Mouse (Mus musculus) liver, embryonic 12.5 days (tissue): Measurements from ENCODE around the gene Mkrn2. TPM values are rescaled to one million over a fixed set of nuclear protein-coding genes. Genes with fewer than 3 reads are reported as not detected.
A peak's percentile ranks its signal among the peaks of the same experiment; 100 is the strongest.
"Not testable (repeated sequence)": the region's sequence is repeated elsewhere in the genome, so short reads cannot be mapped to it uniquely, and the experiment has no call there.

ENCODE experiments used
- ATAC-seq: fragments of 200-750 bp; cut with Nextera tagmentation; 2 replicates; pipeline ENCODE4 v1.8.0; 2017; ENCODE audit warnings: moderate number of reproducible peaks, mild to moderate bottlenecking, moderate library complexity
- H3K27ac ChIP-seq: fragments of 300-500 bp; sonication (generic); 2 replicates; pipeline ENCODE4 v1.5.1; 2016; ENCODE audit warnings: mild to moderate bottlenecking
- H3K27me3 ChIP-seq: fragments of 300-500 bp; sonication (generic); replicated peaks from 2 replicates; pipeline ENCODE4 v1.6.1; 2016; ENCODE audit warnings: mild to moderate bottlenecking, moderate library complexity
- H3K36me3 ChIP-seq: fragments of 300-500 bp; sonication (generic); 2 replicates; pipeline ENCODE4 v1.6.1; 2016; ENCODE audit warnings: mild to moderate bottlenecking, moderate library complexity
- H3K4me1 ChIP-seq: fragments of 300-500 bp; sonication (generic); 2 replicates; pipeline ENCODE4 v1.6.1; 2016
- H3K4me2 ChIP-seq: fragments of 300-500 bp; sonication (generic); 2 replicates; pipeline ENCODE4 v1.6.1; 2016; ENCODE audit warnings: mild to moderate bottlenecking, moderate library complexity
- H3K4me3 ChIP-seq: fragments of 300-500 bp; sonication (generic); 2 replicates; pipeline ENCODE4 v1.5.1; 2016; ENCODE audit warnings: mild to moderate bottlenecking, moderate library complexity
- H3K9ac ChIP-seq: fragments of 300-500 bp; sonication (generic); 2 replicates; pipeline ENCODE4 v1.6.1; 2016; ENCODE audit warnings: mild to moderate bottlenecking, moderate library complexity
- H3K9me3 ChIP-seq: fragments of 300-500 bp; sonication (generic); replicated peaks from 2 replicates; pipeline ENCODE4 v1.6.1; 2016; ENCODE audit warnings: mild to moderate bottlenecking, moderate library complexity
- WGBS: fragments of 180-500 bp; shearing (Covaris S2); methylation state at CpG from one replicate; pipeline ENCODE4 v1.1.7; 2016; ENCODE audit not compliant: insufficient replicate concordance; 5-methylcytosine and 5-hydroxymethylcytosine counted together
- polyA plus RNA-seq: library from polyadenylated mRNA; unstranded; fragments of >200 nt; fragmentation: Nextera tagmentation; extraction: Ambion mirVana; gene quantifications from 2 replicates; pipeline ENCODE4 v1.2.1, GENCODE M21; 2016

Gene Mkrn2
- polyA plus RNA-seq, 1 experiment from 2014 or later, result 15.3 TPM

GRCm38 (mm10) chr6:115610301-115610700 lies 8.6 kb downstream of the Mkrn2 start:
- H3K36me3 ChIP-seq, result peaks cover 74% of the 10 kb centered on the region

DNA sequence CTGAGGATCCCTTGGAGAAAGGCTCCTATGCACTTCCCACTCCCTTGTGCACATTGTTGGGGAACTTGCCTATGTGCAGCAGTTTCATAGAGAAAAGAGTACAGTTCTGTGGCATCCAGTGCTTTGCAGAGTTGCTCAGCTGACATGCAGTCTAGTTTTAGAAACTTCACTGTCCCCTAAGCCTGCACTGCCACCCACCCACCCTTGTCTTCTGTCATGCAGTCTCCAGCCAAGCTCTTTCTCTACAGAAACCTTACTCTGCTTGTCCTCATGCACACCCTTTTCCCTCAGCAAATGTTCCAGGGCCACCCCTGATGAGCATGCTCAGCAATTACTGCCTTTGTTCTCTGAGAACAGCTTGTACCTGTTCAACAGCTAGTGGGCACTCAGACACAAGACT lies 12.1 kb downstream of the Mkrn2 start:
- peaks cover 95% of the 10 kb centered on the region for H3K36me3 ChIP-seq

More at GRCm38 (mm10) chr6:115610301-115610700, 8.6 kb downstream of the Mkrn2 start:
- Histone ChIP-seq H3K4me2 (no peak overlapping the region), H3K4me3 (no peak overlapping the region), H3K4me1 (0 out of 2 replicates have a peak, but pooled peaks cover 4% of the 10 kb centered on the region), H3K9me3 (no peaks in the 10 kb centered on the region), H3K27ac (no peak overlapping the region), H3K27me3 (no peaks in the 10 kb centered on the region), H3K9ac (no peak overlapping the region)
- ATAC-seq, result no peak
- 79% methylated on average over 5 of the region's 5 CpGs for WGBS

DNA sequence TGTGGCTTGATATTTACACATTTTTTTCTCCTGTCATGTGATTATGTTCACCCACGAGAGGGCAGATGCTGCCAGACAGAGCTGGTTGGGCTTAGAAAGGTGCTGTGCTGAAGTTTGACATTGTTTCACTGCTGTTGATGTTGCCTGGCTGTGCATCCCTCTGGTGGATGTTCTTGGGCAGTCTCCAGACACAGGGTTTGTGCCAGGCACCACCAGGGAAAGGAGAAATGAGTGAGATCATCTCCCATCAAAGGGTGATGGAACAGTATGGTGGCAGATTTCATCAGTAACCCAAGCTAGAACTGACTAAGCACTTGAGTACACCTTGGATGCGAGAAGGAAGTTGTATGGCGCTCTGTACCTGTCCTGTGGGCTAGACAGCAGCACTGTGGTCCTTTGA lies 14.3 kb downstream of the Mkrn2 start:
- no peak for ATAC-seq
- Histone ChIP-seq H3K9ac (no peak overlapping the region), H3K4me1 (no peaks in the 10 kb centered on the region), H3K4me2 (no peak overlapping the region), H3K27ac (no peak overlapping the region), H3K4me3 (no peak overlapping the region), H3K36me3 (peaks cover 100% of the 10 kb centered on the region), H3K9me3 (no peaks in the 10 kb centered on the region), H3K27me3 (no peaks in the 10 kb centered on the region)
- 74% methylated on average over 3 of the region's 3 CpGs for WGBS

More for the DNA sequence above, 12.1 kb downstream of the Mkrn2 start:
- H3K9me3 ChIP-seq, result no peaks in the 10 kb centered on the region
- no peak overlapping the region for H3K27ac ChIP-seq
- ATAC-seq, result no peak
- H3K27me3 ChIP-seq, result no peaks in the 10 kb centered on the region
- H3K4me1 ChIP-seq, result no peaks in the 10 kb centered on the region
- H3K9ac ChIP-seq, result no peak overlapping the region
- no peak overlapping the region for H3K4me3 ChIP-seq
- no peak overlapping the region for H3K4me2 ChIP-seq

GRCm38 (mm10) chr6:115619818-115620217 lies 18.1 kb downstream of the Mkrn2 start:
- 61% methylated on average over 10 of the region's 10 CpGs for WGBS
- Histone ChIP-seq H3K9me3 (no peaks in the 10 kb centered on the region), H3K27me3 (no peaks in the 10 kb centered on the region), H3K4me3 (no peak overlapping the region), H3K27ac (peak overlapping the region; percentile 37; the same call in 1 of the 2 replicates), H3K4me2 (no peak overlapping the region), H3K9ac (no peak overlapping the region), H3K36me3 (peaks cover 100% of the 10 kb centered on the region), H3K4me1 (no peaks in the 10 kb centered on the region)
- 0 out of 2 replicates have a peak, but pooled peaks have one; percentile 33 for ATAC-seq

GRCm38 (mm10) chr6:115620942-115621341 lies 19.2 kb downstream of the Mkrn2 start:
- ATAC-seq, result no peak
- peaks cover 100% of the 10 kb centered on the region for H3K36me3 ChIP-seq
- 86% methylated on average over 1 of the region's 1 CpGs for WGBS

GRCm38 (mm10) chr6:115626121-115626520 lies 24.4 kb downstream of the Mkrn2 start:
- 78% methylated on average over 5 of the region's 5 CpGs for WGBS
- Histone ChIP-seq H3K27me3 (no peaks in the 10 kb centered on the region), H3K4me2 (no peak overlapping the region), H3K4me1 (no peaks in the 10 kb centered on the region), H3K36me3 (peaks cover 97% of the 10 kb centered on the region), H3K27ac (no peak overlapping the region), H3K9ac (no peak overlapping the region), H3K4me3 (no peak overlapping the region), H3K9me3 (no peaks in the 10 kb centered on the region)
- no peak for ATAC-seq

More at GRCm38 (mm10) chr6:115620942-115621341, 19.2 kb downstream of the Mkrn2 start:
- no peak overlapping the region for H3K4me3 ChIP-seq
- no peak overlapping the region for H3K9ac ChIP-seq
- H3K4me1 ChIP-seq, result no peaks in the 10 kb centered on the region
- no peak overlapping the region for H3K27ac ChIP-seq
- H3K9me3 ChIP-seq, result no peaks in the 10 kb centered on the region
- H3K4me2 ChIP-seq, result no peak overlapping the region
- no peaks in the 10 kb centered on the region for H3K27me3 ChIP-seq

- Histone ChIP-seq H3K4me1 (no peaks in the 10 kb centered on the region), H3K4me3 (no peak overlapping the region), H3K4me2 (no peak overlapping the region), H3K27ac (no peak overlapping the region), H3K36me3 (peaks cover 92% of the 10 kb centered on the region), H3K27me3 (no peaks in the 10 kb centered on the region), H3K9me3 (no peaks in the 10 kb centered on the region), H3K9ac (no peak overlapping the region)
- ATAC-seq, result no peak
- WGBS, result 77% methylated on average over 3 of the region's 3 CpGs
Measured at GRCm38 (mm10) chr6:115631056-115631795, 29.5 kb downstream of the Mkrn2 start.

DNA sequence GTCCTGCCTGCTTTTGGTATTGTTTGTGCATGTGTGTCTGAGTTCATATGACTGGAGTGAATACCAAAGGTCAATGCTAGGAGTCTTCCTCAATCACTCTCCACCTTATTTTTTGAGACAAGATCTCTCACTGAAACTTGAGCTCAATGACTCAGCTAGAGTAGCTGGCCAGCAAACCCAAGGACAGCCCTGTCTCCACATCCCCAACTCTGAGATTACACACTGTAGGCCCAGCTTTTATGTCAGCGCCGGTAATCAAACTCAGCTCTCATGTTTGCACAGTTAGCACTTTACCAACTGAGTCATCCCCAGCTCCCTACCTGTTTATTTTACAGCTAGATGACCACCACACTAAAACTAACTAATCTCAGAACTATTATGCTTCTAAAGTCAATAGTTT lies 32.3 kb downstream of the Mkrn2 start:
- ATAC-seq, result no peak
- no peaks in the 10 kb centered on the region for H3K27me3 ChIP-seq
- no peak overlapping the region for H3K9ac ChIP-seq
- peaks cover 91% of the 10 kb centered on the region for H3K36me3 ChIP-seq
- H3K4me3 ChIP-seq, result no peak overlapping the region
- no peak overlapping the region for H3K4me2 ChIP-seq
- H3K27ac ChIP-seq, result no peak overlapping the region
- H3K4me1 ChIP-seq, result no peaks in the 10 kb centered on the region
- WGBS, result 82% methylated on average over 2 of the region's 2 CpGs
- no peaks in the 10 kb centered on the region for H3K9me3 ChIP-seq

DNA sequence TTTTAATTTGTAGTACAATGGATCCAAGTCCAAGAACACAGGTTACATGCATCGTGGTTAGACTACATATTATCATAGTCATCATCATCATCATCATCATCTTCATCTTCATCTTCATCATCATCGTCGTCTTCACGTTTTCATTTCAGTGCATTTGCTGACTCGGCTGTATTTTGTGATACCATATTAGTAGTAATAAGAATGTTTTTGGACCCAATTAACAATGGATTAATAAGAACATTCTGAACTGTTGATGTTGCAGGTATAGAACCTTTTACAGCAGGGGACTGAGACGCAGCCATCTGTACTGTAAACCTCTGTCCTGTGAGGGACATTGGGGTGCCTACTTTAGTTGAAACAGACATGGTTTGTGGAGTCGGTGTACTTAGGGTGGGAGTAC lies 36.5 kb downstream of the Mkrn2 start:
- H3K27ac ChIP-seq, H3K9ac ChIP-seq, H3K4me3 ChIP-seq, ATAC-seq, H3K4me1 ChIP-seq, H3K27me3 ChIP-seq, H3K4me2 ChIP-seq, H3K9me3 ChIP-seq: not testable (repeated sequence)
- H3K36me3 ChIP-seq, result peaks cover 82% of the 10 kb centered on the region
- WGBS, result 82% methylated on average over 7 of the region's 7 CpGs

- Histone ChIP-seq H3K9me3 (no peaks in the 10 kb centered on the region), H3K4me1 (peaks cover 7% of the 10 kb centered on the region), H3K9ac (no peak overlapping the region), H3K27me3 (no peaks in the 10 kb centered on the region), H3K36me3 (peaks cover 45% of the 10 kb centered on the region), H3K4me3 (no peak overlapping the region), H3K4me2 (no peak overlapping the region), H3K27ac (no peak overlapping the region)
- 81% methylated on average over 1 of the region's 1 CpGs for WGBS
- ATAC-seq, result no peak
Measured at GRCm38 (mm10) chr6:115643315-115643714, 41.6 kb downstream of the Mkrn2 start.

- Histone ChIP-seq H3K27me3 (no peaks in the 10 kb centered on the region), H3K36me3 (peaks cover 3% of the 10 kb centered on the region; the same call in 1 of the 2 replicates), H3K9ac (0 out of 2 replicates have a peak overlapping the region, but pooled peaks have one; percentile 19), H3K4me3 (no peak overlapping the region), H3K27ac (peak overlapping the region; percentile 77; the same call in 1 of the 2 replicates), H3K4me1 (peaks cover 67% of the 10 kb centered on the region), H3K9me3 (no peaks in the 10 kb centered on the region), H3K4me2 (peak overlapping the region; percentile 54)
- no peak for ATAC-seq
- WGBS, result 23% methylated on average over 1 of the region's 1 CpGs
Measured at GRCm38 (mm10) chr6:115649792-115650365, 48.2 kb downstream of the Mkrn2 start.
